Mouse (Mus musculus) layer of hippocampus, postnatal 10 days (tissue): ENCODE data around the gene Colec11. TPM values are rescaled to one million over a fixed set of nuclear protein-coding genes. Genes with fewer than 3 reads are reported as not detected.

ENCODE experiments used
- DNase-seq, 2 experiments: peaks; one replicate each; pipeline ENCODE4 v3.0.0; 2021; ENCODE audit warnings: low spot score in 2 of 2
- long read RNA-seq: library from polyadenylated mRNA; stranded (forward); transcript quantifications from one replicate; pipeline ENCODE4 v2.0.0, GENCODE M21; 2023
- total RNA-seq, 2 experiments: library from RNA; stranded (reverse); gene quantifications; 2 replicates each; pipeline ENCODE4 v1.2.3; 2021

Gene Colec11
- under 1 TPM; 0.50 to 0.62 TPM for total RNA-seq
- long read RNA-seq, partial matches to known transcripts = 0 of 2 reads
- long read RNA-seq, other reads (novel, unspliced or antisense) = 2 of 2 reads

GRCm38 (mm10) chr12:28623195-28623594, at the start of gene Colec11:
Gene Colec11, minus strand, starts transcription at chr12:28623377.
- no peak for DNase-seq

- DNase-seq = no peak
Observed at GRCm38 (mm10) chr12:28667287-28667686, 44.1 kb upstream of the Colec11 start.

GRCm38 (mm10) chr12:28666734-28667133, 43.6 kb upstream of the Colec11 start:
- DNase-seq = no peak

GRCm38 (mm10) chr12:28662628-28663027, 39.5 kb upstream of the Colec11 start:
- DNase-seq = no peak

GRCm38 (mm10) chr12:28649141-28650110, 26.2 kb upstream of the Colec11 start, which contains the start of gene Rnaseh1:
Gene Rnaseh1, plus strand, starts transcription at chr12:28649602.
- DNase-seq = peak; percentile 90 to 91

- no peak for DNase-seq
Observed at GRCm38 (mm10) chr12:28638778-28639177, 15.6 kb upstream of the Colec11 start.

GRCm38 (mm10) chr12:28636543-28636942, 13.4 kb upstream of the Colec11 start:
- no peak for DNase-seq

GRCm38 (mm10) chr12:28635535-28636476, 12.6 kb upstream of the Colec11 start, which contains the start of gene Rps7:
Gene Rps7, minus strand, starts transcription at chr12:28635953.
- DNase-seq = peak; percentile 95

GRCm38 (mm10) chr12:28635058-28635534, 11.9 kb upstream of the Colec11 start:
- DNase-seq = no peak

GRCm38 (mm10) chr12:28628436-28628835, 5.3 kb upstream of the Colec11 start:
- DNase-seq = no peak

GRCm38 (mm10) chr12:28627092-28627491, 3.9 kb upstream of the Colec11 start:
- no peak for DNase-seq

GRCm38 (mm10) chr12:28625407-28625806, 2.2 kb upstream of the Colec11 start:
- DNase-seq = no peak

- no peak for DNase-seq
Observed at GRCm38 (mm10) chr12:28624251-28624650, 1.1 kb upstream of the Colec11 start.

GRCm38 (mm10) chr12:28622641-28623040, 536 bp downstream of the Colec11 start:
- DNase-seq = no peak

- no peak for DNase-seq
Observed at GRCm38 (mm10) chr12:28622167-28622532, 1.0 kb downstream of the Colec11 start.

- no peak for DNase-seq
Observed at GRCm38 (mm10) chr12:28621451-28622166, 1.6 kb downstream of the Colec11 start.

- DNase-seq = no peak
Observed at GRCm38 (mm10) chr12:28617297-28617696, 5.9 kb downstream of the Colec11 start.

GRCm38 (mm10) chr12:28614401-28614800, 8.8 kb downstream of the Colec11 start:
- no peak for DNase-seq

- no peak for DNase-seq
Observed at GRCm38 (mm10) chr12:28612391-28612790, 10.8 kb downstream of the Colec11 start.

GRCm38 (mm10) chr12:28607546-28608305, 15.5 kb downstream of the Colec11 start:
- DNase-seq = peak; percentile 60 to 71
